Mouse (Mus musculus) CD4-positive, CD25-positive, alpha-beta regulatory T cell (primary cell): ENCODE measurements around the gene Olfr1402. TPM values are rescaled to one million over a fixed set of nuclear protein-coding genes. Genes with fewer than 3 reads are reported as not detected.

ENCODE experiments used
- polyA plus RNA-seq: library from polyadenylated mRNA; unstranded; fragments of 100-300 nt; shearing (Covaris generic); gene quantifications from one replicate; pipeline ENCODE4 v1.2.1, GENCODE M21; 2017

The Olfr1402 gene
- polyA plus RNA-seq: not detected

GRCm38 (mm10) chr3:97421920-97422319 is at the start of gene Olfr1402:
Gene Olfr1402 (minus strand): TSS chr3:97422020.

Other genes starting within 250 kb of the Olfr1402 start
- gene Bcl9, start 124.1 kb downstream of the Olfr1402 start, polyA plus RNA-seq: 10.4 TPM
- 43.2 TPM for gene Chd1l, start 188.2 kb upstream of the Olfr1402 start, polyA plus RNA-seq
- gene Fmo5, start 206.8 kb upstream of the Olfr1402 start, polyA plus RNA-seq: 17.0 TPM
- gene Prkab2, start 236.2 kb upstream of the Olfr1402 start, polyA plus RNA-seq: 4.0 TPM